Mouse (Mus musculus) gonadal fat pad, adult 2 months (tissue): ENCODE data around the gene Eno1. TPM values are rescaled to one million over a fixed set of nuclear protein-coding genes. Genes with fewer than 3 reads are reported as not detected.

Source experiments
- DNase-seq: peaks from one replicate; pipeline ENCODE4 v3.0.0-alpha.2; 2012; ENCODE audit warnings: low read depth
- polyA plus RNA-seq: library from polyadenylated mRNA; depleted of rRNA; stranded (reverse); fragments of >200 nt; gene quantifications from 2 replicates; pipeline ENCODE4 v1.2.3, GENCODE M21; 2012; rRNA removed

The Eno1 gene
- polyA plus RNA-seq = 257 and 720 TPM in 2 replicates

GRCm38 (mm10) chr4:150236521-150237481 is at the start of gene Eno1:
Eno1 (plus strand) TSS chr4:150236721.
- no peak for DNase-seq

DNA sequence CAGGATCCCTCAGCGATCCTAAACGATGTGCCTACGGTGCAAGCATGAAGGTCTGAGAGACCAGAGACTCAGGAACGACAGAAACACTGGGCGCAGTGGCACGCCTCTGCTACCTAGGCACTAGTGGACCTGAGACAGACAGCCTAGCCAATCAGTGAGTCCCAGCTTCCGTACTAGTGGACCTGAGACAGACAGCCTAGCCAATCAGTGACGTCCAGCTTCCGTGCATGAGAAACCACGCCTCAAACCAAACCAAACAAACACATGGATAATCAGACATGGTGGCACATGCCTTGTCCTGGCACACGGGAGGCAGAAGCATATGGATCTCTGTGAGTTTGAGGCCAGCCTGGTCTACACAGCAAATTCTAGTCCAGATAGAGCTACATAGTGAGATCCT is 48.3 kb upstream of the Eno1 start:
- no peak for DNase-seq

- DNase-seq = no peak
Observed at GRCm38 (mm10) chr4:150192199-150192598, 44.3 kb upstream of the Eno1 start.

DNA sequence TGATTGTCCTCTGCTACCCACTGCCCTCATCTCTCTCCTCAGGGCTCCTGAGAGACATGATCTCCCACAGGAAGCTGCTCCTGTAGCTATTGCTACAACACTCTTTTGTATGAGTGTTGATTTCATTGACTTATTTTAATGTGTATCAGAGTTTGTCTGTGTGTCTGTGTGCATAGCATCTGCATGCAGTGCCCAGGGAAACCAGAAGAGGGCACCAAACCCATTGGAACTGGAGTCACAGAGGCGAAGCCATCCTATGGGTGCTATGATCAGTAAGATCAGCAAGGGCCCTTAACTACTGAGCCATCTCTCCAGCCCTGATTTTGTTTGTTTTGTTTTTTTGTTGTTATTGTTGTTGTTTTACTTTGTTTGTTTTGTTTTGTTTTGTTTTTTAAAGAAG is 42.6 kb upstream of the Eno1 start:
- no peak for DNase-seq

GRCm38 (mm10) chr4:150198268-150198667 is 38.3 kb upstream of the Eno1 start:
- no peak for DNase-seq

- DNase-seq = no peak
Observed at GRCm38 (mm10) chr4:150201232-150201631, 35.3 kb upstream of the Eno1 start, which contains the start of gene Car6. Car6 (minus strand) TSS chr4:150201332.

GRCm38 (mm10) chr4:150202702-150203101 is 33.8 kb upstream of the Eno1 start:
- DNase-seq = no peak

GRCm38 (mm10) chr4:150204877-150205276 is 31.6 kb upstream of the Eno1 start:
- peak; percentile 57 for DNase-seq

GRCm38 (mm10) chr4:150209751-150210150 is 26.8 kb upstream of the Eno1 start:
- no peak for DNase-seq

GRCm38 (mm10) chr4:150210306-150210705 is 26.2 kb upstream of the Eno1 start:
- DNase-seq = no peak

- no peak for DNase-seq
Observed at GRCm38 (mm10) chr4:150211930-150212552, 24.5 kb upstream of the Eno1 start.

DNA sequence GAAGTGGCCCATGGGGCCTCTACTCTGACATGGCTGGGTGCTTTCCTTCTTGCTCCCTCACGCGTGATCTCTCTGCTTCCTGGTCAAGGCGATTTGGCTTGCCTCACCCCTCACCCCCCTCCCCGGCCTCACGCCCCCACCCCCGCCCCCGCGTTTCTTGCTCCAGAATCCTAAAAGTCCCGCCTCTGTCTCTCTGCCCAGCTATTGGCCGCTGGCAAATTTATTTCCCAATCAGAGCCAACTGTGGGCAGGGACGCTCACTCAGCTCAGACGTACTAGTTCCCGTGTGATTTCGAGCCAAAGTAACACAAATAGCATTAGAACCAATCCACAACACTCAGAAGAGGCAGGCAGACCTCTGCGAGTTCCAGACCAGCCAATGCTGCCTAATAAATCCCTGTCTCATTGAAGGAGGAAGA is 24.0 kb upstream of the Eno1 start:
- no peak for DNase-seq

GRCm38 (mm10) chr4:150213910-150214309 is 22.6 kb upstream of the Eno1 start:
- DNase-seq = no peak

DNA sequence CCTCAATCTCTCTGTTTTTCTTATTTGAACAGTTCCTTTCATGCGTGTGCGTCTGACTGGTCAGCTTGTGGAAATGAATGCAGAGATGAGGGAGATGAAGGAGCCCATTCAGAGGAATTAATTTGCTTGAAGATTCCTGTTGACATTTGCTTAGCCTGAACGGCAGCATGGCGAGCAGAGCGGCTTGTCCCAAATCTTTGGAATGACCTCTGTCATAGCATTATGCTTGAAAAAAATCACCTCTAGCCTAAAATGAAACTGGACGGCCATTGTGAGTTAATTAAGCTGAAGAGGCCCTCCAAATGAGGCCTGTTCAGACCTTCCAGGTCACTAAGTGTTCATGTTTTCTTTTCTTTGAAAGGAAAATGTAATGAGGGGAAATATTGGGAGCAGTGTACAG is 20.1 kb upstream of the Eno1 start:
- no peak for DNase-seq

GRCm38 (mm10) chr4:150217042-150217554 is 19.4 kb upstream of the Eno1 start:
- DNase-seq = no peak

DNA sequence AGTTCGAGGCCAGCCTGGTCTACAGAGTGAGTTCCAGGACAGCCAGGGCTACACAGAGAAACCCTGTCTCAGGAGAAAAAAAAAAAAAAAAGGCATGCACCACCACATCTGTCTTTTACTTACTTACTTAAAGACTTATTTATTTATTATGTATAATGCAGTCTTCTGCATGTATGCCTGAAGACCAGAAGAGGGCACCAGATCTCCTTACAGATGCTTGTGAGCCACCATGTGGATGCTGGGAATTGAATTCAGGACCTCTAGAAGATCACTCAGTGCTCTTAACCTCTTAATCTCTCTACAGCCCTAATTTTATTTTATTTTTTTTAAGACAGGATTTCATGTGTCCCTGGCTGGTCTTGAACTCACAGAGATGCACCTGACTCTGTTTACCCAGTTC is 18.6 kb upstream of the Eno1 start:
- DNase-seq = no peak

GRCm38 (mm10) chr4:150219501-150220292 is 16.8 kb upstream of the Eno1 start:
- no peak for DNase-seq

- DNase-seq = no peak
Observed at GRCm38 (mm10) chr4:150220584-150220983, 15.9 kb upstream of the Eno1 start.

GRCm38 (mm10) chr4:150221017-150221640 is 15.4 kb upstream of the Eno1 start:
- DNase-seq = no peak

DNA sequence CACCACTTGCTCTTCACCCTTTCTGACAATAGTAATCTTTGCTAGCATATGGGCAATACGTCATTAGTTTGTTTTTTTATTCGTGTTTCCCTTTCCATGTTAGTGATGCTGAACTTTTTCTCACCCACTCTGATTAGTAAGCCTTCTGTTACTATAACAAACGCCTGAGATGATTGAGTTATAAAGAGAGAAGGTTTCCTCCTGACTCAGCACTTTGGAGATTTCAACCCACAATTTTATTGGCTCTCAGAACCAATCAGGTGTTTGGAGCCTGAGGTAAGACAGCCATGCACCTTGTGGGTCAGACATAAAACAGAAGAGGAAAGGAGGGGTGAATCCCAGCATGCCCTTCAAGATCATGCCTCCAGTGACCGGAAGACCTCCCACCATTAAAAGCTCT is 12.7 kb upstream of the Eno1 start:
- no peak for DNase-seq

GRCm38 (mm10) chr4:150225700-150226099 is 10.8 kb upstream of the Eno1 start:
- DNase-seq = no peak
